Mouse (Mus musculus): ENCODE results near the gene C530025M09Rik. TPM values are rescaled to one million over a fixed set of nuclear protein-coding genes. Genes with fewer than 3 reads are reported as not detected.

Gene C530025M09Rik
- 2.7 and 2.9 TPM in 2 replicates for polyA plus RNA-seq (2014; fragmentation: Nextera tagmentation; extraction: Ambion mirVana)

GRCm38 (mm10) chr2:149830536-149831458 lies at the start of gene C530025M09Rik:
C530025M09Rik (minus strand) TSS chr2:149831213.
- Histone ChIP-seq H3K27ac (ENCODE audit: low read depth, low read length) (peak within 1 kb of the TSS; percentile 68), H3K4me3 (ENCODE audit: low read depth, low read length) (peak within 1 kb of the TSS; percentile 71), H3K9me3 (ENCODE audit: control insufficient read depth, low read length) (no peaks in the 10 kb centered on the region), H3K4me1 (ENCODE audit: control insufficient read depth, insufficient read depth, low read length) (peaks cover 8% of the 10 kb centered on the region; the same call in 1 of the 2 replicates), H3K9ac (replicated peaks; ENCODE audit: low read depth, low read length) (peak within 1 kb of the TSS; percentile 86), H3K27me3 (ENCODE audit: control insufficient read depth, insufficient read depth, low read length) (peaks cover 6% of the 10 kb centered on the region), H3K36me3 (ENCODE audit: control insufficient read depth, insufficient read depth, low read length) (no peaks in the 10 kb centered on the region), H3K4me2 (ENCODE audit: low read depth, low read length) (peak within 1 kb of the TSS; percentile 92)
- ATAC-seq (ENCODE audit: low read depth) = peak; percentile 89
- WGBS = under 1% methylated on average over 75 of the region's 82 CpGs

DNA sequence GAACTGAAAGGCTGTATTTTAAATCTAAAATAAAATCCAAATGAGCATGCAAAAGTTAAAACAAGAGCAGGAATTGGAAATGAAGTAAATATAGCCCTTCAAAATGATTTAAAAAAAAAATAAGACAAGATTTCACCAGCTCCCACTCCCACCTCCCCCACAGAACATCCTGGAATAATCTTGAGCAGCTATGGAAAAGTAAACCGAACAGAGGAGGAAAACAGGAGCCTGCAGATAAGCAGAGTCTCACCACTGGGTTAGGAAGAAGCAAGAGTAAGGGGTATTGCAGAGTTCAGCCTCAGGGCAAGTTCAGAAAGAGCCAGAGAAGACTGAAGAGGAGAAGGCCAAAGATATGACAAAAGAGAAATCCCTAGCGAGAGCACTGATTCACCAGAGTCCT lies 46.9 kb upstream of the C530025M09Rik start:
- H3K9me3 ChIP-seq (ENCODE audit: control insufficient read depth, low read length) = no peaks in the 10 kb centered on the region
- no peak overlapping the region for H3K4me3 ChIP-seq (ENCODE audit: low read depth, low read length)
- no peak overlapping the region for H3K9ac ChIP-seq (replicated peaks; ENCODE audit: low read depth, low read length)
- 84% methylated on average over 2 of the region's 2 CpGs for WGBS
- H3K36me3 ChIP-seq (ENCODE audit: control insufficient read depth, insufficient read depth, low read length) = no peaks in the 10 kb centered on the region
- H3K4me1 ChIP-seq (ENCODE audit: control insufficient read depth, insufficient read depth, low read length) = no peaks in the 10 kb centered on the region
- no peak for ATAC-seq (ENCODE audit: low read depth)
- no peak overlapping the region for H3K4me2 ChIP-seq (ENCODE audit: low read depth, low read length)
- H3K27ac ChIP-seq (ENCODE audit: low read depth, low read length) = no peak overlapping the region
- H3K27me3 ChIP-seq (ENCODE audit: control insufficient read depth, insufficient read depth, low read length) = no peaks in the 10 kb centered on the region

- Histone ChIP-seq H3K4me1 (ENCODE audit: control insufficient read depth, insufficient read depth, low read length) (no peaks in the 10 kb centered on the region), H3K4me3 (ENCODE audit: low read depth, low read length) (no peak overlapping the region), H3K9ac (replicated peaks; ENCODE audit: low read depth, low read length) (no peak overlapping the region), H3K36me3 (ENCODE audit: control insufficient read depth, insufficient read depth, low read length) (no peaks in the 10 kb centered on the region), H3K4me2 (ENCODE audit: low read depth, low read length) (no peak overlapping the region), H3K27me3 (ENCODE audit: control insufficient read depth, insufficient read depth, low read length) (no peaks in the 10 kb centered on the region), H3K9me3 (ENCODE audit: control insufficient read depth, low read length) (no peaks in the 10 kb centered on the region), H3K27ac (ENCODE audit: low read depth, low read length) (no peak overlapping the region)
- WGBS = 92% methylated on average over 3 of the region's 3 CpGs
- ATAC-seq (ENCODE audit: low read depth) = no peak
Measured at GRCm38 (mm10) chr2:149873346-149873745, 42.3 kb upstream of the C530025M09Rik start.

DNA sequence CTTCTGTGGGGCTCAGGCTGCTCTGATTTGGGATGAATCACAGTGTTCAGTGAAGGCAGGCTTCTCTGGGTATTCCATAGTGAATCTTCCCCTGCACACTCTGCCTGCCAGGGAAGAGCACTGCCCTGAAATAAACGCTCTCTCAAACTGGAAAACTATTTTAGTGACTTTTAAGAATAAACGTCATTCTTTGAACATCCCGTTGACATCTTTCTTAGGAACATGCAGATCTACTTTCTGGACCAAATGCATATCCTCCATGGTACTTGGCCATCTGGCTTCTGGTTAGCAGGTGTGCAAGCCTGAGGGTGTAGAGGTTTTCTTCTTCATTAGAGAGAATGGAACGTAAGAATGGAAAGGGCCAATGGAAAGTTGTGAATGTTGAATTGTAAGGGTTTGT lies 41.5 kb upstream of the C530025M09Rik start:
- H3K4me3 ChIP-seq (ENCODE audit: low read depth, low read length) = no peak overlapping the region
- no peak for ATAC-seq (ENCODE audit: low read depth)
- no peaks in the 10 kb centered on the region for H3K9me3 ChIP-seq (ENCODE audit: control insufficient read depth, low read length)
- no peak overlapping the region for H3K27ac ChIP-seq (ENCODE audit: low read depth, low read length)
- H3K9ac ChIP-seq (replicated peaks; ENCODE audit: low read depth, low read length) = no peak overlapping the region
- whole genome bisulfite sequencing = 93% methylated on average over 4 of the region's 4 CpGs
- no peak overlapping the region for H3K4me2 ChIP-seq (ENCODE audit: low read depth, low read length)
- no peaks in the 10 kb centered on the region for H3K36me3 ChIP-seq (ENCODE audit: control insufficient read depth, insufficient read depth, low read length)
- H3K27me3 ChIP-seq (ENCODE audit: control insufficient read depth, insufficient read depth, low read length) = no peaks in the 10 kb centered on the region
- no peaks in the 10 kb centered on the region for H3K4me1 ChIP-seq (ENCODE audit: control insufficient read depth, insufficient read depth, low read length)

- no peak overlapping the region for H3K9ac ChIP-seq (replicated peaks; ENCODE audit: low read depth, low read length)
- ATAC-seq (ENCODE audit: low read depth) = no peak
- no peaks in the 10 kb centered on the region for H3K9me3 ChIP-seq (ENCODE audit: control insufficient read depth, low read length)
- no peaks in the 10 kb centered on the region for H3K36me3 ChIP-seq (ENCODE audit: control insufficient read depth, insufficient read depth, low read length)
- no peak overlapping the region for H3K4me3 ChIP-seq (ENCODE audit: low read depth, low read length)
- no peak overlapping the region for H3K27ac ChIP-seq (ENCODE audit: low read depth, low read length)
- WGBS = 69% methylated on average over 2 of the region's 2 CpGs
- H3K4me2 ChIP-seq (ENCODE audit: low read depth, low read length) = no peak overlapping the region
- H3K4me1 ChIP-seq (ENCODE audit: control insufficient read depth, insufficient read depth, low read length) = no peaks in the 10 kb centered on the region
- H3K27me3 ChIP-seq (ENCODE audit: control insufficient read depth, insufficient read depth, low read length) = no peaks in the 10 kb centered on the region
Measured at GRCm38 (mm10) chr2:149870496-149870895, 39.5 kb upstream of the C530025M09Rik start.

- no peak overlapping the region for H3K27ac ChIP-seq (ENCODE audit: low read depth, low read length)
- H3K9me3 ChIP-seq (ENCODE audit: control insufficient read depth, low read length) = no peaks in the 10 kb centered on the region
- WGBS = 74% methylated on average over 5 of the region's 5 CpGs
- H3K9ac ChIP-seq (replicated peaks; ENCODE audit: low read depth, low read length) = no peak overlapping the region
- H3K27me3 ChIP-seq (ENCODE audit: control insufficient read depth, insufficient read depth, low read length) = no peaks in the 10 kb centered on the region
- no peaks in the 10 kb centered on the region for H3K4me1 ChIP-seq (ENCODE audit: control insufficient read depth, insufficient read depth, low read length)
- no peaks in the 10 kb centered on the region for H3K36me3 ChIP-seq (ENCODE audit: control insufficient read depth, insufficient read depth, low read length)
- H3K4me2 ChIP-seq (ENCODE audit: low read depth, low read length) = no peak overlapping the region
- ATAC-seq (ENCODE audit: low read depth) = no peak
- H3K4me3 ChIP-seq (ENCODE audit: low read depth, low read length) = no peak overlapping the region
Measured at GRCm38 (mm10) chr2:149865914-149866435, 35.0 kb upstream of the C530025M09Rik start.

DNA sequence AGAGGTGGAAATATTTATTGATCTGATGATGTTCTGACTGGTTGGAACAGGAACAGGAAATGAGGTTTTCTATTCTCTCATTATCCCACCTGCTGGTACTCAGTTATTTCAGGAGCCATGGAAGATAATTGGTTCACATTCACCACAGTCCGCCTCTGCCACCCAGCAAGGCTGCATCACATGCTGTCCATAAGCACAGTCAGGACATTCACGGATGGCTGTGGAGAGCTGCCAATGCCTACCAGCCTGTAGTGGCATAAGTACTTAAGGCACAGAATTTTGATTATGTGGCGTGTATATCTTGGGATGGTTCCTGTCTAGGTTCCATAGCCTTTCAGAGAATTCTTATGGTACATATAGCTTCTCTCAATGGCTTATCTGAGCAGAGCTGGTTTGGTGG lies 30.0 kb upstream of the C530025M09Rik start:
- 82% methylated on average over 3 of the region's 3 CpGs for WGBS
- Histone ChIP-seq H3K9ac (replicated peaks; ENCODE audit: low read depth, low read length) (no peak overlapping the region), H3K4me3 (ENCODE audit: low read depth, low read length) (no peak overlapping the region), H3K9me3 (ENCODE audit: control insufficient read depth, low read length) (no peaks in the 10 kb centered on the region), H3K4me1 (ENCODE audit: control insufficient read depth, insufficient read depth, low read length) (no peaks in the 10 kb centered on the region), H3K27ac (ENCODE audit: low read depth, low read length) (no peak overlapping the region), H3K27me3 (ENCODE audit: control insufficient read depth, insufficient read depth, low read length) (no peaks in the 10 kb centered on the region), H3K4me2 (ENCODE audit: low read depth, low read length) (no peak overlapping the region), H3K36me3 (ENCODE audit: control insufficient read depth, insufficient read depth, low read length) (no peaks in the 10 kb centered on the region)
- no peak for ATAC-seq (ENCODE audit: low read depth)

DNA sequence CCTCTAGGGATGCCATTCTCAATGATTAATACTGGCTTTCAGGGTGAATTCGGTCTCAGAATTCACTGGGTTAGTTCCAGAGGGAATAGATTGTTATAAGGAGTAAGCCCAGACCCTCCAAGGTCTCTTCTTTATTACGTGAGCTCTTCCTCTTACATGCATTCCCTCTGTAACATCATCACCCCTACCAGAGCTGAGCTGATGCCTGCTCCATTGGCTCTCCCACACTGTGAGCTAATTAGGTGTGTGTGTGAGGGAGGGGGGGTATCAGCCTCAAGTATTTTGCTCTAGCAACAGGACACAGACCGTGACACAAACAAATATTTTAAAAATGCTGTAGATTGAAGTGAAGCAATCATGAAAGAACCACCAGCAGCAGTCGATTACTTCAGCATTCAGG lies 17.8 kb upstream of the C530025M09Rik start:
- no peak for ATAC-seq (ENCODE audit: low read depth)

DNA sequence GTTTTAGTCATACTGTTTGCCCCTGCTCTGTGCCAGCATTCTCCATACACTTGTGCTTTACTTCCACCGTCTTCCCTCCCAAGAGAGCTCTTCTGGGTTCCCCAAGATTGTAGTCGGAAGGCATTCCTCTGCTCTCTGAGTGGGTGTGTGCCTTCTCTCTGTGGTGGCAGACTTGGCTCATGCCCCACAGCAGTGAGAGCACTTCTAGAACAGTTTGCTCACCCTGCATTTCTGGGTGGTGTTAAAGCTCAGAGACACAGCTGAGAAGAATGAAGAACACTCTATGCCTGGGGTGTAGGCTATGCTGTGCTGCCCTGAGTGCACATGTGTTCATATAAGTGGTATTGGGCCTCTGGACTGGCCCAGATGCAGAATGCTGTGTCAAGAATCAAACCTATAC lies 13.6 kb upstream of the C530025M09Rik start:
- 83% methylated on average over 2 of the region's 2 CpGs for WGBS

More for the DNA sequence above, 17.8 kb upstream of the C530025M09Rik start:
- WGBS = 65% methylated on average over 4 of the region's 4 CpGs
- H3K4me1 ChIP-seq (ENCODE audit: control insufficient read depth, insufficient read depth, low read length) = no peaks in the 10 kb centered on the region
- H3K9ac ChIP-seq (replicated peaks; ENCODE audit: low read depth, low read length) = no peak overlapping the region
- H3K27me3 ChIP-seq (ENCODE audit: control insufficient read depth, insufficient read depth, low read length) = no peaks in the 10 kb centered on the region
- no peak overlapping the region for H3K4me2 ChIP-seq (ENCODE audit: low read depth, low read length)
- no peak overlapping the region for H3K27ac ChIP-seq (ENCODE audit: low read depth, low read length)
- H3K4me3 ChIP-seq (ENCODE audit: low read depth, low read length) = no peak overlapping the region
- no peaks in the 10 kb centered on the region for H3K9me3 ChIP-seq (ENCODE audit: control insufficient read depth, low read length)
- H3K36me3 ChIP-seq (ENCODE audit: control insufficient read depth, insufficient read depth, low read length) = no peaks in the 10 kb centered on the region

More for the DNA sequence above, 13.6 kb upstream of the C530025M09Rik start:
- Histone ChIP-seq H3K27me3 (ENCODE audit: control insufficient read depth, insufficient read depth, low read length) (no peaks in the 10 kb centered on the region), H3K4me1 (ENCODE audit: control insufficient read depth, insufficient read depth, low read length) (no peaks in the 10 kb centered on the region), H3K36me3 (ENCODE audit: control insufficient read depth, insufficient read depth, low read length) (no peaks in the 10 kb centered on the region), H3K4me2 (ENCODE audit: low read depth, low read length) (no peak overlapping the region), H3K9me3 (ENCODE audit: control insufficient read depth, low read length) (no peaks in the 10 kb centered on the region), H3K9ac (replicated peaks; ENCODE audit: low read depth, low read length) (no peak overlapping the region), H3K4me3 (ENCODE audit: low read depth, low read length) (no peak overlapping the region), H3K27ac (ENCODE audit: low read depth, low read length) (no peak overlapping the region)
- ATAC-seq (ENCODE audit: low read depth) = no peak

Data from neural tube, embryonic 14.5 days (tissue).